Mouse (Mus musculus): ENCODE results near the gene Cacna1d.

Cacna1d gene

DNA sequence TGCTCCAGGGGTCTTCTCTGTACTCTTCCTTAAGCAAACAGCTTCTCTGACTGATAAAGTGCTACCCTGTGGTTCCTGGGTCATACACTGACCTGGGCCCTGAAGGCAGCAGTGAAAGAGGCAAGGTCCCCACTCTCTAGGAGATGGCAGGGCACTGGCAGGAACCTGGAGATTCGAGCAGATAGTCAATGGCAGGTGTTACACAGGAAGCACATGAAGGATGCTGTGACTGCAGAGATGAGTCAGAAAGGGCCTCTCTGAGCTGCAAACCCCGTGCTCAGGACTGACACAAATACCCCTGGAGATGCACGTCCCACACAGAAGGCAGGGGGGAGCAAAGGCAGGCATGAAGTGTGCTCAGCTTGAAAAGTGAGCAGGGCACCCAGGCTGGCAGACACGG, 218.3 kb downstream of the Cacna1d start:
- DNase-seq (ENCODE audit: inconsistent age in 2 of 2, low spot score in 1 of 2) = peak in 1 of 2 experiments; percentile 17

DNA sequence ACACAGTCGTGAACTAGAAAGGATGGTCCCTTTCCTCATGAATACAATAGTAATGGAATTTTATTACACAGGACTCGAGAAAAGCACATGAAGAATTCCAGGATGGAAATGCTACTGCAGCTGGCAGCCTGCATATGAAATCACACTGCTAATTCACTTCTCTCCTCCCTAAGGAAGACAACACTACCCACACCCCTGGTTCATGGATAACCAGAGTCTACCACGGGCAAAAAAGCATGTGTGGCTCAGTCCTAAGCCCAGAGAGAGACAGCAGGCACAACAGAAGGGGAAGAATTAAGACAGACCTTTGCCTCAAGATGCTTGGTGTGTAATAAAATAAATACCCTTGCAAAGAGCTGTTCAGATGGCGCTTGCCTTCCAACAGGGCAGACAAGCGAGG, 218.7 kb downstream of the Cacna1d start:
- no peak for DNase-seq (ENCODE audit: inconsistent age in 2 of 2, low spot score in 1 of 2)

DNA sequence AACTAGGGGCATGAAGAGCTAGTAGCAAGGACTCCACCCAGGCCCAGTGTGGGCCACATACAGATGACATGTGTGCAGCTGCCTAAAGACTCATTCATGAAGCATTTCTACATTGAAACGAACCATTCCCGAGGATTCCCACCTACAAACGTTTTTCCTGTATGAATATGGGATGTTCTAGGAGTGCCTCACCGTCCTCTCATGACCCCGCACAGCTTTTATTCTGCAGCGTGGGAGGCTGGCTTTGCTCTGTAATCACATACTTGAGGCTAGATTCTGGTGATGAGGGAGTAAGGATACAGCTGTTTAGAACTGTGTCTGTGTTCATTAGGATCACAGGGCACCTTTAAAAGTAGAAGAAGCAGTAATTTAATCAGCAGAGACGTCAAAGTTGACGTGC, 219.4 kb downstream of the Cacna1d start:
- peak in 1 of 2 experiments; percentile 22 for DNase-seq (ENCODE audit: inconsistent age in 2 of 2, low spot score in 1 of 2)

DNA sequence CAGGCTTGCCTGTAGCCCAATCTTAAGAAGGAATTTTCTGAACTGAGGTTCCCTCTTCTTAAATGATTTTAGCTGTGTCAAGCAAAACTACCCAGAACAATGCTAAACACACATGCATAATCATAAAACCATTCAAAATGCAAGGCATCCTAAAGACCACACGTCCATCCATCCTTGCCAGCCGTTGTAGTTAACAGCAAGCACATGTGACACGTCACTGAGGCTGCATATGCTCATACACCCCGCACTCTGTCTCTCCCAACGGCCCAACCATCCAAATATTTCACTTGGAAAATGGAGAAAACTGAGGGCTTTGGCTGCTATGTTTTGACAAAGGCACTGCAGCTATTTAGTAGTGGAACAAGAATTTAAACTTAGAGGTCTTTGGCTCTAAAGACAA, 220.9 kb downstream of the Cacna1d start:
- no peak for DNase-seq (ENCODE audit: inconsistent age in 2 of 2, low spot score in 1 of 2)

DNA sequence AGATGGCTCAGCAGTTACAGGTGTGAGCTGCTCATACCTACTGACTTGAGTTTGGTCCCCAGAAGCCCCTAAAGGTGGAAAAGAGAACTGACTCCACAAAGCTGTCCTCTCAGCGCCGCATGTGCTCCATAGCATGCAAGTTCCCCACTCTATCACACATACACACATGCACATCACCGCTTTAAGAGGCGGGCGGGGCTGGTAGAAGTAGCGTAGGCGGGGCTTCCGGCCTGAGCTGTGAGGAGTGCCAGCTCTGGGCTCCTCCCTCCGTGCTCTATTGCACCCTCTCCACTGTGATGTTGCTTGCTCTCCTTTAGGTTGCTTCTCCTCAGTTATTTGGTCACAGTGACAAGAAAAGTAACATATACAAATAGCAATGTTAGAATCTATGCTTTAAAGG, 225.5 kb downstream of the Cacna1d start:
- no peak for DNase-seq (ENCODE audit: inconsistent age in 2 of 2, low spot score in 1 of 2)

DNA sequence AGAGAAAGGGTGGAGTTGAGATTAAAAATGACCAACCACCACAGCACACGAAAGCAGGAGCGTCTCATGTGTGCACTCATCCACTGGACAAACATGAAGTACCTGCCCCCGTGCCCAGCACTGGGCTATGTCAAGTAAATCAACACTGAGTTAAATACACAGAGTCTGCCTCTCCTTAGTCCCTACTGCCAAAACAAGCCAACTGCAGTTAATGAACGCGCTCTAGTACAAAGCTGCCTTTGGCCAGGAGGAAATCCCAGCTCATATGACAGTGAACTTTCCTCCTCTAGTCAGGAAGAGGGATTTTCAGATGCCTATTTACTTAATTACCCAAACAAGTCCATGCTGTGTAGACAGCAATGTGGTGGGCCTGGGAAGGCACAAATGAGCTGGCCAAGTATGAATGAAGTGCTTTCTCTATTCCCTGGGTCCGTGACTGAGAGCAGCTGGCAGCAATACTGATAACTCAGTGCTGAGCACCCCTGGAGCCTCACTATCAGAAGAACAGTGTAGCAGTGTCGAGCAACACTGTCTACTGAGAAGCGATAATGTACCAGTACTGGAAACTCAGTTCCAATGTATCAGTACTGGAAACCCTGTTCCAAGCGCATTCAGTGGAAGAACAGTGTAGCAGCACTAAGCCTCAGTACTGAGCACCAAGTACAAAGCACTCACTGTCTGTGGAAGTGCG, 229.5 kb downstream of the Cacna1d start:
- DNase-seq (ENCODE audit: inconsistent age in 2 of 2, low spot score in 1 of 2) = peak in 1 of 2 experiments; percentile 18

DNA sequence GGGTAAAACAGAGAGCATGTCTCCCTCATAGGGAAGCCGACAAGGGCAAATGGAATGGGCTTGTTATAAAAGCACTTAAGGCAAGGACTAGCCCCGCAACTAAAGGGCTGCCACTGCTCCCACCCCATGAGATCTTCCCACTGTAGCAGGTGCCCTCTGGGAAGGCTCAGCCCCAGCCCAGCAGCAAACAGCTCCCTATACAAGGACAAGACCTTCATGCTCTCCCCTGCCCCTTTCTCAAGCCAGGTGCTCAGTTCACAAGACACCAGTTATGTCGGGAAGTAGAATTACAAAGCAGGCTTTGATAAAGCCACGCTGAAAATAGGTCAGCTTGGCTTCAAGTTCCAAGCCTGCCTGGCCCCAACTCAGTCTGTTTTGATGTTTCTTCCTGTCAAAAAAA, 233.6 kb downstream of the Cacna1d start:
- DNase-seq (ENCODE audit: inconsistent age in 2 of 2, low spot score in 1 of 2) = peak in 1 of 2 experiments; percentile 31

DNA sequence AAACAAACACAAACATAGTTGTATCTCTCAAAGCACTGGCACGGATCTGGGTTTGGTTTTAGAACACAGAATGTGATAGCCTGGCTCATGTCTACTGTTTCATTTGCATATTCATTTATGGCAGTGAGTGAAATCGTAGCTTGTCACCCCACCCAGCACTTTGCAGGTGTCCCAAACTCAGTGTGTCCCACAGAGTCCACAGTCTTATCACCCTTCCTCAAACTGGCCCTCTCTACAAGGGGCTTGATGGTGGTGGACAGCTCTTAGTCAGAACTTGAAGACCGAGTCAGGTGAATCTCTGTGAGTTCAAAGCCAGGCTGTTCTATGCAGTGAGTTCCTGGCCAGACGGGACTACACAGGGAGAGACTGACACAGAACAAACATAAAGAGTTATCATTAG, 234.8 kb downstream of the Cacna1d start:
- peak in 1 of 2 experiments; percentile 20 for DNase-seq (ENCODE audit: inconsistent age in 2 of 2, low spot score in 1 of 2)

DNA sequence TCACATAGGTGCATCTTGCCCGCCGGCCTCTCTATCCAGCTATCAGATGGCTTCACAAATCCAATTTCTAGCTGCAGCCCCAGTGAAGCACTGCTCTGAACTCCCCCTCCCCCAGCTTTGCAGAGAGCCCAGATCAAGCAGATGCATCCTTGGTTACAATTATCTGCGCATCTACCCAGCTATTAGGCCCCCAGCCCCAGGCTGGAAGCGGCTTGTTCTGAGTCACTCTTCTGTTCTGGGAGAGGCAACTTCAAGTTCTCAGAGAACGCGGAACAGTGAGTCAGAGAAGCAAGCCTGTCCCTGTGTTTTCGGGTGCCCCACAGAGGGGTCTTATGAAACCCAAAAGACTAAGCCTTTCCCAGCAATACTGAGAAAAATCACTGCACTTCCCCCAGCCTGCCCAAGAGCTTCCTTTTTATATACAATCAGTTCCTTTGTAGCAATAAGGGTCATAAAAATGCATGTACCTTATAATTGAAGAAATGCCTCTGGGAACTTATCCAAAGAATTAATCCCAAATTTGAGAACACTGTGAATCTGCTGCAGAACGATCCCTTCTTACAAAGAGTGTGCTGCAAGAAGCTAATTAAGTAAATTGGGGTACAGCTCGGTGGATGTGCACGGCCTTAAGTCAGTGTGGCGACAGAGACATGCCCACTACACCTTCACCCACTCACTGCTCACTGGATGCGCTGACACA, 235.4 kb downstream of the Cacna1d start:
- DNase-seq (ENCODE audit: inconsistent age in 2 of 2, low spot score in 1 of 2) = peak; percentile 27 to 53

DNA sequence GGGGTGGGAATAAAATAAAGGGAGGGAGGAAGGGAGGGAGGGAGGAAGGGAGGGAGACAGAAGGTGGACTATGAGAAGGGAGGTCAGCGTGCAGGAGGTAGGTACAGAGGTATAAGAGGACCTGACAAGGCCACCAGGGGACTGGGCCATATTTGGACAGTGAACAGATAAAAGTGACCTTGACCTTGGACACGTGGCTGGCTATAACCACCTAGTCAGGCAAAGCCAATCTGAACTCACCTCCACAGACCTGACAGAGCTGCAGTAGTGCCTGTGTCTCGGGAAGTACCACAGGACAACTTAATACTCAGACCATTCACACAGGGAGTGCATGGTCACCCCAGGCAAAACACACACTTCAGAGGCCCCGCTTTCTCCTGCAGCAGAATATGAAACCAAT, 236.5 kb downstream of the Cacna1d start:
- DNase-seq (ENCODE audit: inconsistent age in 2 of 2, low spot score in 1 of 2) = peak; percentile 10 to 33

DNA sequence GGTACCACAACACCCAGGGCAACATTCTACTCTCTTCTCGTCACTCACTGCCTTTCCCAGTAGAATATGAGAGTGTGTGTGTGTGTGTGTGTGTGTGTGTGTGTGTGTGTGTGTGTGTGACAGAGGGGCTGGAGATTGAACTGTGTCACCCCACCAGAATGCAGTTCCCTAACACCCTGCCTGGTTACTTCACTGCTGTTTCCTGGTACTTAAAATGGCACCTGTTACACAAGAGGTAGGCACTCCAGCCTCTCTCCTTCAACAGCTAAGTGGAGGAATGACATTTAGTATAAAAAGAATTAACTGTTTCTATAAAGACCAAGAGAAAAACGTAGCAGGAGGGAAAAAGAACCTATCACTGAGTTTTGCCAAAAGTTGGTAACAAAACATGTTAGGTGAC, 238.4 kb downstream of the Cacna1d start:
- DNase-seq (ENCODE audit: inconsistent age in 2 of 2, low spot score in 1 of 2) = no peak

DNA sequence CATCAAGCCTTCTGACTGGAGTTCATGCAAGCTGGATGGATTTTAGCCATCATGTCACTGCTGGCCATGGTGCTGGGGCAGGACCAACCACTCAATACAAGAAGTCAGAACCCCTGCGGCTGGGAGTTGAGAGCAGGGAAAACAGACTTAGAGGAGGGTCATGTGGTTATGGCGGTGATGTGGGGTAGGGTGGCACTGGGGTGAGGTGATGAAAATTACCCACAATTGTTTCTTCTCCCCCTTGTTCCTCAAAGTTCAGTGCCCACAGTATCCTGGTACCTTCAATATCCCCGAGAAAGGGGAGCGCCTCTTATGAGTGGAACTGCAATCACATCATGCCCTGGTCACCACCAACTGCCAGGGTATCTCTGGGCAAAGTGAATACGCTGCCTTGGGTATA, 239.9 kb downstream of the Cacna1d start:
- DNase-seq (ENCODE audit: inconsistent age in 2 of 2, low spot score in 1 of 2) = no peak

DNA sequence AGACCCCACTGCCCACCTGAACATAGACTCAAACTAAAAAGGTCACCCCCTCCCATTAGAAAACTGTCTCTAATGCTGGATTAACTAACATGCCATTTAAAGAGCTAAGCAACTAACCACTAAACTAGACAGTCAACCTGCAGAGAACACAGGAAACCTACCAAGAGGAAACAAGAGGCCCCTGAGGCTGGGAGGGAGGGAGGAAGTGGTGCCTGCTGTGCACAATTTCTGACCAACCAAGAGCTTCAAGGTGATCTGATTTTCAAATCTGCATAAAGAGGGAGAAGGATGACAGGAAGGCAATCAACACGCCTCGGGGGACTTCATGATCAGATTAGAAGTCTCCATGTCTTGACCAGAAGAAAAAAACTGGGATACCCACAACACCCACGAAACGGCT, 241.7 kb downstream of the Cacna1d start:
- DNase-seq (ENCODE audit: inconsistent age in 2 of 2, low spot score in 1 of 2) = peak in 1 of 2 experiments; percentile 3

DNA sequence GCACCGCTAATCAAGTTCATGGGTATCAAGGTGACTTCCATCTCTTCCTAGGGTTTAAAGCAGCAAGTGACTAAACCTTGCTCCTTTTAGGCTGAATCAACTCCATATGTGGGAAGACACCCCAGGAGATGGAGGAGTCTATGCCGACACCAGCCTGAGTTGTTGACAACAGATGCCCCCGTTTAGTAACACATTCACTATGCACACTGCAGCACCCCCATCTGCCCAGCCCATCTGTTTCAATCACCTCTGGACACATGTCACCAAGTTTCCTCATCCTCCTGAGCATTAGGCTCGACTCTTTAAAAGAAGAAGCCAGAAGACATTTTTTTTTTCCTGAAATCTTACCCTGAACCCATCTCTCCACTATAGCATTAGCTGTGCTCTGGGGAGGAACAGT, 242.4 kb downstream of the Cacna1d start:
- no peak for DNase-seq (ENCODE audit: inconsistent age in 2 of 2, low spot score in 1 of 2)

DNA sequence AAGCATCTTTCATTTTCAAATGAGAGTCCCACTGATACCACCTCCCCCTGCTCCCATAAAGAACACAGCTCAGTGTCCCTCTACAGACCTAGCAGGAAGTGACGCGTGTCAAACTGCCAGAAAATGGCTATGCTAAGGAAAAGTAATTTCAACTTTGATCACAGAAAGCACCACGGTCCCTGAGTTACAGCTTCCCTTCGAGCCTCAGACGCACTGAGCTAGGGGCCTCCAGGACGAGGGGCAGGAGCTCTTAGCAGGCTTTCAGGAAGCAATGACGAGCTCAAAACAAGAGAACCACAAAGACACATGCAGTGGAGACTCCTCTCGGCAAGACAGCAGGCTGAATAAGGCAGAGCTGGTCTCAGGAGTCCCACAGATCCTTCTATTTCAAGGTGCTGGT, 243.1 kb downstream of the Cacna1d start:
- no peak for DNase-seq (ENCODE audit: inconsistent age in 2 of 2, low spot score in 1 of 2)

DNA sequence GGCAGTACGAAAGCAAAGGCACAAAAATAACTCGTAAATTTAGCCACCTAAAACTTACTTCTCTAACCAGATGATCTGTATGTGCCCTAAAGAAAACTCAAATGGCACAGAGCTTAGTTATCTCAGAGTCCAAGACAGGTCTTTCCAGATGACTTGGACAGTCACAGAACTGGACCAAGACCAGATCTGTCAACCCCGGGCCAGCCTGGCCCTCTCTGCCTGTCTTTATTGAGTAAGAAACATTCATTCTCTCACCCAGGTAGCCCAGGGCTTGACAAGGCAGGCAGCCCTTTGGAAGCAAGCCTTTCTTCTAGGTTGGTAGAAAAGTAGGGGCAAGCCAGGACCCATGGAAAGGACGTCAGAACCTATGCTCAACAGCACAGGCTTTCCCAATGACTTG, 243.6 kb downstream of the Cacna1d start:
- DNase-seq (ENCODE audit: inconsistent age in 2 of 2, low spot score in 1 of 2) = no peak

DNA sequence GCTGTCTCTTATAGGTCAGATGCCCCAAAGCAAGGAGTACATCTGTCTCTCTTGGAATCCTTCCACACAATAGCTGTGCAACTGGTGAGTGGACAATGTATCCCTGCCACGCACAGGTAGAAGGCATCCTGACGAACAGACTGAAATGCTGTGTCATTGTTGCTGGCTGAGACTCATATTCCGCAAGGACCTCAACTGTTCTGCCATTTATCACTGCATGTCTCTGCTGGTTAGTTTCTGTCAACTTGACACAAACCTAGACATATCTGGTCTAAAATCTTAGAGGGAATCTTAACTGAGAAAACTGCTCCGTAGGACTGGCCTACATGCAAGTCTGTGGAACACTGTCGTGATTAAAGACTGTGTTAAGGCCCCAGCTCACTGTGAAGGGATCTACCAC, 246.5 kb downstream of the Cacna1d start:
- DNase-seq (ENCODE audit: inconsistent age in 2 of 2, low spot score in 1 of 2) = peak in 1 of 2 experiments; percentile 67

DNA sequence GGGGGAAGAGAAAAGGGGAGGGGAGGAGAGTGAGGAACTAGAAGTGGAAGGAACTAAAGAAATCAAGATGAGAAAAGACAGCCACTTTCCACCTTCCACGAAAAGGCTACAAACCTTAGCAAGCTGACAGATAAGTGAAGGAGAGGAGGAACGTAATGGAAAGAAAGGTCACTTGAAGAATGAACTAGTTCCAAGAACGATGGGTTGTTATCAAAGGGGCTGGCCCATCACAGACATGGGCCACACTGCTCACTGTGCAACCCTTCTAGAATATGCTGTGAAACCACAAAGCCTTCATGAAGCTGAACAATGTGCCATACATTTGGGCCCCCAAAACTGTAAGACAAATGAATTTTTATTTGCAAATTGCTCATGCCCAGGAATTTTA, 248.4 kb downstream of the Cacna1d start:
- peak in 1 of 2 experiments; percentile 15 for DNase-seq (ENCODE audit: inconsistent age in 2 of 2, low spot score in 1 of 2)

DNA sequence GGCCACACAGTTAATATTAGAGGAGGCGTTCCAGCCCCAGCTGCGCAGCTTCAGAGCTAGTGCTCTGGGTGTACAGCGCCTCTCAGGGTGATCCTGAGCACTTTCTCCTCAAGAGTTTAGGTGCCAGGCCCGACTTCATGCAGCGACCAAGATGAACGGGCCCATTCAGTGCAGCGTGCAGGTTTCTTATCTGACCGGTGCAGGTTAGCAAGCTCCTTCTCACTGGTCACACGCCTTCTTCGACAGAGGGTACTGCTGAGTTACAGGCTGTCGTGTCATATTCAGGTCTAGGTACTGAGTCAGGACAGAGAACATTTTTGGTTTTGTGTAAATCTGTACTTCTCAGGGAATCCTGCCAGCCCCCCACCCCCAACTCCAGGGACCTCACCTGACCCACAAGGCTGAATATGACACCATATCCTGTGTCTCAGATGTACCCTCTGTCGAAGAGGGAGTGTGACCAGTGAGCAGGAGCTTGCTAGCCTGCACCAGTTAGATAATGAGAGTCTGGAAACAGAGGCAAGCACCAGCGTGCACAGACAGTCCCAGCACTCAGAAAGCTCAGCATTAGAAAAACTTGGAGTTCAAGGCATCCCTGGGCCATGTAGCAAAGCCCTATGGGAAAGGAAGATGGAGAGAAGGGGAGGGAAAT, 249.0 kb downstream of the Cacna1d start:
- peak in 1 of 2 experiments; percentile 17 for DNase-seq (ENCODE audit: inconsistent age in 2 of 2, low spot score in 1 of 2)

DNA sequence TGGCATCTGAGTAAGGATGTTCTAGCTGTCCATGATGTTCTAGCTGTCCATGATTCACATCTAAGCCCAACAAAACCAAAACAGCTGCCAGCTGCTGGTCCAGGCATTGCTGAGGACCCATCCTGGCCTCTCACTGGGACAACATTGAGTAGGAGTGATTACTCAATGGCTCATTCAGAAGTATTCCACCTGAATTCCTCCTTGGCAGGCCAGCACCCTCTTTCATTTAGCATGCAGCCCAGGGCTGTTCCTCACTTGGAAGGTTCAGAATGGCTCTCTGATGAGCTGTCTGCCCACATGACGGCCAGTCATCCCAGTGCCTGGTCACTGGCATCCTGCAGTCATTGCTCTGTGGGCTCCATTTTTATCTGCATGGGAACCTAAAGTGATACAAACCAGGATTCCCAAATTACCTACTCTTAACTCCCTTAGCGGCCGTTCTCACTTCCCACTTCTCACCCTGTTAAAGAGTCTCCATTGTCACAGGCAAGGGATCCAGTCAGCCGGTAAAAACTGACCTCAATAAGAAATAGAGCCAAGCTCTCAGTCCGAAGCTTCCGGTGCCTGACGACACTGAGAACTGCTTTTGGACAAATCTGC, 250.2 kb downstream of the Cacna1d start:
- no peak for DNase-seq (ENCODE audit: inconsistent age in 2 of 2, low spot score in 1 of 2)

DNA sequence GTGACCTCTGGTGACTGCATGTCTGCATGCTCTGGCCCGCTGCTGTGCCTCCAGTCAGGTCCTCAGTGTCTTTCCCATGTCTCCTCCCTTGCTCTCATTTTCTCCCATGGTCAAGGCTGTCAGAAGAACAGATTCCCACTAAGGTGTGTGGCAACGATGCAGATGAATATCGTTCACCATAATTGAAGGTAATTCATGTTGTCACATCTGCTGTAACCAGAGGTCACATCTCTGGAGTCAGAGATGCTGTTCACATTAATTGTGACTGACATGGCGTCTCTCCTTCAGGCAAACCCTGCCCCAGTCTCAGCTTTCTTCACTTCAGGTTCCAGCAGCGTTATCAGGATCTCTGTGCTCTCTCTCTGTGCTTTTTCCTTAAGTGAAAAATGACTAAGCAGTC, 252.4 kb downstream of the Cacna1d start:
- no peak for DNase-seq (ENCODE audit: inconsistent age in 2 of 2, low spot score in 1 of 2)

DNA sequence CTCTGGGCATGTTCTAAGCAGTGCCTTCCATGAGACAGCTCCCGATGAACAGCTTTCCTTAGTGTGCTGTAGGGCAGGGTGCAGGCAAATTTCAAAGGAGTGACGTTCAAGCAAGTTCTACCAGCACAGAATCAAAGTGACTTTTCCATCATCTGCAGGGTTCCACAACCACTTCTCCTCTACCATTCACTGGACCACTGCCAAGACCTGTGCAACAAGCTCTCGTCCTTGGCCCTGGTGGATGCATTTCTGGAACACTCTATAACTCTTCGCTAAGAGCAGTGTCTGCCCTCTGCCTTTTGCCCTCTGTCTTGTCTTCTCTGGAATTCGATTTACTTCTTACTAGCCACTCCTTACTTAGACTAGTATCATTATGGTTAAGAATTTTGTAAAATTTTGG, 266.1 kb downstream of the Cacna1d start:
- DNase-seq (ENCODE audit: inconsistent age in 2 of 2, low spot score in 1 of 2) = peak; percentile 73 to 81

Data from adrenal gland, adult (tissue).